Mouse (Mus musculus) frontal cortex, postnatal 36 days (tissue): ENCODE data around the gene Gm49318.

Source experiments
- DNase-seq, 2 experiments: peaks; one replicate each; pipeline ENCODE4 v3.0.0; 2022; ENCODE audit warnings: low spot score in 2 of 2

Gm49318 gene

GRCm38 (mm10) chr9:22030386-22030785 is 40.7 kb downstream of the Gm49318 start:
- DNase-seq: no peak

- DNase-seq: no peak
These were observed 42.6 kb downstream of the Gm49318 start for GRCm38 (mm10) chr9:22028467-22028866.

DNA sequence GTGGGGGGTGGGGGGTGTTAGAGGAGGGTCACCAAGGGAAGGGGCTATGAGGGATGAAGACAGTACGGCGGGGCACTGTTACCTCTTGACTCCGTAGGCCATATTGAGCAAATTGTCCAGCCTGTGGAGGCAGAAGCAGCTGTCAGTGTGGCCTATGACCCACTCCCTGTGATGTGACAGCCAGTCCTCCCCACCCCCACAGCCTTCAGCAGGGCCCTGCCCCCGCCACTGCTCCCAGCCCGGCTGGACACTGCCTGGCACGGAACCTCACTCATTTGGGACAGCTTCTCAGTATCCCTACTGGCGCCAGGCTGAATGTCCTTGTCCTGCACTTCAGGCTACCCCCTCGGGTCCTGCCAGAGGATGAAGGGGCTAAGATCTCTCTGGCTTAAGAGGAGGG is 46.5 kb downstream of the Gm49318 start:
- no peak for DNase-seq

DNA sequence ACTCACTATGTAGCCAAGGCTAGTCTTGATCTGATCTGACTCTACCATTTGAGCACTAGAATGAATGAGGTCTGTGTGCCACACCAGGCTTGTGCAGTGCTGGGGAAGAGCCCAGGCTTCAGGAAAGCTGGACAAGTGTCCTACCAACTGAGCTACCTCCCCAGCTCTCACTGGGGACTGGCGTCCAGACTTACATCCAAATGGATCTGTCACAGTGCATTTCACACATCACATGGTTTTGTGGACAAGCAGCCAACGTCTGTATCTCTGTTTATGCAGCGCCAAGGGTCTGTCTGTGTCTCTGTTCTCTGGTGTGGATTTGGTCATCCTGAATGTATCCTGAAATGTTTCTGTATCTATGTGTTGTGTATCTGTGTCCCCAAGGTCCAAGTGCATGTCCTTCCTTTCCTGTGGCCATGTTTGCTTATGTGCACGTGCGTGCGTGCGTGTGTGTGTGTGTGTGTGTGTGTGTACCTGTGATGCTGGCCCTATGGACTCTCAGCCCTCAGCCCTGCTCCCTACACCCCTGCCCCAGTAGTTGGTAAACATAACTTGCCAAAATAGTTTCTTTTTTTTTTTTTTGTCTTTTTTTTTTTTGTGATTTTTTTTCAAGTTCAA is 53.7 kb downstream of the Gm49318 start:
- DNase-seq: no peak

DNA sequence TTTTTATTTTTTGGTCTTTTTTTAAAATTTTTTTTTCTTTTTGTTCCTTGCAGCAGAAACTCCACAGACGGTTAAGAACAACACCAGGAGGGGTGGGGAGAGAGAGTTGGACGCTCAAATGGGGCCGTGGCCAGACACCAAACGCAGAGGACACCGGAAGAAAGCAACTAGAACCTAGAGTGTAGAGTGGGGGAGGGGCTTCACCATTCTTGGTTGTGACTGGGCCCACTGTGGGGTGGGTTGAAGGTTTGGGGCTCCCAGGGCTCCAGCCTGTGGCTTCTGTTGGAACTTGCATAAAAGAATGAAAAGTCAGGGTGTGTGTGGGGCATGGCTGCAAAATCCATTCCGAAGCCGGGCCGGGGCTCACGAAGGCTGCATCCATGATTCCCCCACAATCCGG is 54.8 kb downstream of the Gm49318 start:
- no peak for DNase-seq

GRCm38 (mm10) chr9:22012731-22013130 is 58.3 kb downstream of the Gm49318 start:
- DNase-seq: no peak

- no peak for DNase-seq
These were observed 60.0 kb downstream of the Gm49318 start for GRCm38 (mm10) chr9:22011055-22011454.

GRCm38 (mm10) chr9:22004546-22004945 is 66.5 kb downstream of the Gm49318 start:
- DNase-seq: no peak

GRCm38 (mm10) chr9:22003163-22003554 is 67.9 kb downstream of the Gm49318 start:
- DNase-seq: no peak

DNA sequence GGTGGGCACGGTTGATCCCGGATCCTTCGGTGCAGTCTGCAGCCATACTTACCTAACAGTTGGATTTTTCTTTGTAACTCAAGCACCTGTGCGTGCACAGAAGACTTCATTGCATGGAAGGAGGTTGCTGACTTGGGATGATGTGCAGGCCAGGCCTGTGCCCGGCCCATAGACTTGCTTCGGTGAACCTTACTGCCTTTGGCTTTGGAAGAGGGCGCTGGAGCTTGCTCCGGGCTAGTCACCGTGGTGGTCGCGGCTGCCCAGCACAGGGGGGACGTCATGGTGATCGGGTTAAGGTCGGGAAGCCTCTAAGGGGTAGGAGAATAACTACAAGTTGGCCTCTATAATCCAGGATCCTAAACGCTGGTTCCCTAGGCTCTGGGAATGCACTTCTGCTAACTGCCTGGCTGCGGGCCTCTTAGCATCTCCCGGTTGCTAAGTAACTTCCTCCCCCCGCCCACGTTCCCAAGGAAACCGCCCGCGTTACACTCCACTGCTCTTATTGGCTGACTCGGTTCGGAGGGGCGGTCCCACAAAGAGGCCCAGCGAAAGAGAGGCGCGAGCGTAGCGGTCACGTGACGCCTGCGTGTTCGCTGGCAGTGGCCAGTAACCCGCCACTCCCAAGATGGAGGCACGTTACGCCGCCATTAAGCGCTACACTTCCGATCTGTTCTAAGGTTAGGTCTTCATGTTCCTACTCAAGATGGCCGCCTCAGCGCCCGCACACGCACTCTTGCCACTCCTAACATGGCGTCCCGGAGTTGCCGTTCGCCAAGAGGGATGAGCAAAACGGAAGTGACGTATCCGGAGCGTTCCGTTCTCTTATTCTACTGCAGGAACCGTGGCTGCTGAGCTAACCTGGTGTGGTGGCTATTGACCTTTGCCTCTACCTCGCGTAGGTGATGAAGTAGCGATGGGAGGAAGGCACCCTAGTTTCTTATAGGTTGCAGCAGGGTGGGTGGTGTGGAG is 68.6 kb downstream of the Gm49318 start, which contains the start of the genes Ccdc151 and Prkcsh:
Ccdc151 (minus strand) TSS at position 441 of the 969 bp plus-strand sequence.
Prkcsh (plus strand) TSS at position 613 of the 969 bp plus-strand sequence.
- DNase-seq: peak; percentile 99

DNA sequence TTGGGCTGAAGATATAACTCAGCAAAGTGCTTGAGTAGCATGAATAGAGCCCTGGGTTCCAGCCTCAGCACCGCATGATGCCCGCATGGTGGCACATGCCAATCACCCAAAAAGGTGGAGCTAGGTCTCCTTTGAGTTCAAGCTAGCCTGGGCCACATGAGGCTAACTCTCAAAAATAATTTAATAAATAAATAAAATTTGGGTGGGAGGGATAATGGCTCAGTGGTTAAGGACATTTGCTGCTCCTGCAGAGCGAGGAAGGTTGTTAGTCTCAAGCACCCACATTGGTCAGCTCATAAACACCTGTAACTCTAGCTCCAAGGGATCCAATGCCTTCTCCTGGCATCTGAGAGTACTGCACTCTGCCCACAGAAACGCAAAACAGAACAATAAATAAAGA is 69.4 kb downstream of the Gm49318 start:
- DNase-seq: no peak

GRCm38 (mm10) chr9:22000296-22000695 is 70.8 kb downstream of the Gm49318 start:
- DNase-seq: no peak

GRCm38 (mm10) chr9:21996178-21996867 is 74.7 kb downstream of the Gm49318 start:
- DNase-seq: no peak

- DNase-seq: no peak
These were observed 78.8 kb downstream of the Gm49318 start for GRCm38 (mm10) chr9:21992227-21992626.

- no peak for DNase-seq
These were observed 81.6 kb downstream of the Gm49318 start, which contains the start of gene Rgl3 for GRCm38 (mm10) chr9:21989230-21990110. Gene Rgl3 (minus strand): TSS chr9:21989446.

DNA sequence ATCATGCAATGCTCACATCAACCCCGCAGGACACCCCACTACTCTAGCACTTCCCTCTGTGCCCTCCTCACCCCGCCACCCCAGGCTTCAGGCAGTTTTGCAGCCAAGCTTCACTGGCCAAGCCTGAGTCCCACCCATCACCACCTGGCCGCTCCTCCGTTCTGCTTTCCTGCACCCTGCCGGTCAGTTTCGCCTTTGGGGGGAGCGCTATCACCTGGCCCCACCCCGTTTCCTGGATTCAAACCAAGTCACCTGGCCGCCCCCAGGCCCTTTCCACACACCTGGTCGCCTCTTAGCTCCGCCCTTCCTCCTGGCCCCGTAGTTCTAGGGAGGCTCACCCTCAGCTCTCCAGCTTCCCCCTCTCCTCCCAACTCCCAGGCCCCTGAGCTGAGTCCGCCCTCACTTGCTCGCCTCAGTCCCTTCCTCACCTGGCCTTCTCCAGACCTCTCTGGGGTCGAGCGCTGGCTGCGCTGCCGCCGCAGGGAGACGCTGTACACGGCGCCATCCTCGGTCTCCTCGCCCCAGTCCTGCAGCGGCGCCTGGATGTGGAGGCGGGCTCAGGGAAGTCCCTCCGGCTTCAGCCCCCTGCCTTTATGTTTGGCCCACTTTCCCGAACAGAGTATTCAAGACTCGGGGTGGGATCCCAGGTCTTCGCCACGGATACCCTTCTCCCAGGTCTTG is 82.5 kb downstream of the Gm49318 start:
- DNase-seq: no peak

- DNase-seq: no peak
These were observed 83.3 kb downstream of the Gm49318 start for GRCm38 (mm10) chr9:21987592-21988342.
